Mouse (Mus musculus) liver, postnatal 0 days (tissue): Measurements from ENCODE around the gene Fem1b. TPM values are rescaled to one million over a fixed set of nuclear protein-coding genes. Genes with fewer than 3 reads are reported as not detected.

Experiments
- ATAC-seq: fragments of 200-750 bp; cut with Nextera tagmentation; 2 replicates; pipeline ENCODE4 v1.8.0; 2017; ENCODE audit warnings: mild to moderate bottlenecking, moderate library complexity
- DNase-seq: peaks from one replicate; pipeline ENCODE4 v3.0.0-alpha.2; 2016
- H3K27ac ChIP-seq: fragments of 300-500 bp; sonication (generic); 2 replicates; pipeline ENCODE4 v1.5.1; 2014; ENCODE audit warnings: antibody characterized with exemption, moderate library complexity, mild to moderate bottlenecking, low read depth
- H3K27me3 ChIP-seq: fragments of 300-500 bp; sonication (generic); 2 replicates; pipeline ENCODE4 v1.6.1; 2014; ENCODE audit warnings: low read length, control low read depth, mixed read lengths; ENCODE audit not compliant: insufficient read depth
- H3K36me3 ChIP-seq: fragments of 300-500 bp; sonication (generic); replicated peaks from 2 replicates; pipeline ENCODE4 v1.6.1; 2014; ENCODE audit warnings: mild to moderate bottlenecking, control low read depth, low read length, moderate library complexity, mixed read lengths; ENCODE audit not compliant: insufficient read depth
- H3K4me1 ChIP-seq: fragments of 300-500 bp; sonication (generic); 2 replicates; pipeline ENCODE4 v1.6.1; 2014; ENCODE audit warnings: antibody characterized with exemption, mild to moderate bottlenecking, control low read depth; ENCODE audit not compliant: insufficient read depth
- H3K4me2 ChIP-seq: fragments of 300-500 bp; sonication (generic); 2 replicates; pipeline ENCODE4 v1.6.1; 2014; ENCODE audit warnings: low read depth, mild to moderate bottlenecking, low read length, moderate library complexity, mixed read lengths
- H3K4me3 ChIP-seq: fragments of 300-500 bp; sonication (generic); 2 replicates; pipeline ENCODE4 v1.5.1; 2014; ENCODE audit warnings: low read depth, low read length
- H3K9ac ChIP-seq: fragments of 300-500 bp; sonication (generic); replicated peaks from 2 replicates; pipeline ENCODE4 v1.6.1; 2014; ENCODE audit warnings: mild to moderate bottlenecking, moderate library complexity
- H3K9me3 ChIP-seq: fragments of 300-500 bp; sonication (generic); 2 replicates; pipeline ENCODE4 v1.6.1; 2016; ENCODE audit warnings: mild to moderate bottlenecking, control low read depth, low read length, mixed read lengths
- CTCF ChIP-seq: sonication (generic); IDR thresholded peaks from 2 replicates; pipeline ENCODE4 v1.5.1; 2016; ENCODE audit warnings: antibody characterized with exemption, low read depth
- EP300 ChIP-seq: IDR thresholded peaks from 2 replicates; pipeline ENCODE4 v1.6.1; 2016; ENCODE audit warnings: antibody characterized with exemption, low read depth, mild to moderate bottlenecking
- WGBS: fragments of 180-500 bp; shearing (Covaris S2); extraction: QIAGEN DNeasy Blood & Tissue Kit; methylation state at CpG from one replicate; pipeline ENCODE4 v1.1.7; 2014; ENCODE audit not compliant: insufficient replicate concordance; 5-methylcytosine and 5-hydroxymethylcytosine counted together
- polyA plus RNA-seq: library from polyadenylated mRNA; unstranded; fragments of >200 nt; fragmentation: Nextera tagmentation; extraction: Ambion mirVana; gene quantifications from 2 replicates; pipeline ENCODE4 v1.2.1, GENCODE M21; 2015

Fem1b gene
- polyA plus RNA-seq, 1 experiment from 2014 or later: 3.8 TPM

GRCm38 (mm10) chr9:62839172-62839770, 27.5 kb upstream of the Fem1b start:
- DNase-seq (peak; percentile 58), ATAC-seq (peak; percentile 54)
- Histone ChIP-seq H3K9me3 (no peaks in the 10 kb centered on the region), H3K9ac (peak overlapping the region; percentile 84), H3K27ac (peak overlapping the region; percentile 87), H3K4me1 (peaks cover 33% of the 10 kb centered on the region), H3K4me3 (peak overlapping the region; percentile 70), H3K4me2 (peak overlapping the region; percentile 91), H3K27me3 (no peaks in the 10 kb centered on the region), H3K36me3 (no peaks in the 10 kb centered on the region)
- TF ChIP-seq CTCF: no peak
- no peak for TF ChIP-seq EP300
- 7% methylated on average over 14 of the region's 14 CpGs for WGBS

- TF ChIP-seq CTCF (no peak), EP300 (no peak)
- ATAC-seq (peak; percentile 84), DNase-seq (peak; percentile 83)
- Histone ChIP-seq H3K9me3 (no peaks in the 10 kb centered on the region), H3K27ac (peak within 1 kb of the TSS; percentile 87), H3K4me1 (peaks cover 33% of the 10 kb centered on the region), H3K9ac (peak within 1 kb of the TSS; percentile 84), H3K4me2 (peak within 1 kb of the TSS; percentile 91), H3K27me3 (no peaks in the 10 kb centered on the region), H3K4me3 (peak within 1 kb of the TSS; percentile 70), H3K36me3 (no peaks in the 10 kb centered on the region)
- 2% methylated on average over 36 of the region's 48 CpGs for WGBS
Measured at GRCm38 (mm10) chr9:62838506-62839171, 26.9 kb upstream of the Fem1b start, which contains the start of gene Cln6. TSS of gene Cln6 (plus strand) at chr9:62838785.

GRCm38 (mm10) chr9:62838146-62838505, 26.4 kb upstream of the Fem1b start:
- ATAC-seq: no peak
- H3K4me1 ChIP-seq: peaks cover 33% of the 10 kb centered on the region
- 9% methylated on average over 8 of the region's 8 CpGs for WGBS
- TF ChIP-seq EP300 (no peak), CTCF (no peak)
- peak overlapping the region; percentile 91 for H3K4me2 ChIP-seq
- H3K9ac ChIP-seq: peak overlapping the region; percentile 41
- H3K36me3 ChIP-seq: no peaks in the 10 kb centered on the region
- no peaks in the 10 kb centered on the region for H3K9me3 ChIP-seq
- no peak for DNase-seq
- peak overlapping the region; percentile 70 for H3K4me3 ChIP-seq
- peak overlapping the region; percentile 87 for H3K27ac ChIP-seq
- no peaks in the 10 kb centered on the region for H3K27me3 ChIP-seq

- peak overlapping the region; percentile 70 for H3K4me3 ChIP-seq
- no peak for ATAC-seq
- no peak for TF ChIP-seq EP300
- TF ChIP-seq CTCF: no peak
- H3K9me3 ChIP-seq: no peaks in the 10 kb centered on the region
- peaks cover 33% of the 10 kb centered on the region for H3K4me1 ChIP-seq
- H3K27ac ChIP-seq: peak overlapping the region; percentile 87
- H3K4me2 ChIP-seq: peak overlapping the region; percentile 91
- no peak overlapping the region for H3K9ac ChIP-seq
- WGBS: 48% methylated on average over 3 of the region's 3 CpGs
- DNase-seq: no peak
- H3K27me3 ChIP-seq: no peaks in the 10 kb centered on the region
- no peaks in the 10 kb centered on the region for H3K36me3 ChIP-seq
Measured at GRCm38 (mm10) chr9:62837611-62838010, 25.9 kb upstream of the Fem1b start.

- Histone ChIP-seq H3K4me3 (no peak overlapping the region), H3K4me2 (no peak overlapping the region), H3K9ac (no peak overlapping the region), H3K27me3 (no peaks in the 10 kb centered on the region), H3K27ac (peak overlapping the region; percentile 44; the same call in 1 of the 2 replicates), H3K36me3 (no peaks in the 10 kb centered on the region), H3K9me3 (no peaks in the 10 kb centered on the region), H3K4me1 (peaks cover 33% of the 10 kb centered on the region)
- no peak for DNase-seq
- 43% methylated on average over 4 of the region's 4 CpGs for WGBS
- peak; percentile 8; the same call in 1 of the 2 replicates for ATAC-seq
- TF ChIP-seq EP300: peak; percentile 55; the same call in 1 of the 2 replicates
- TF ChIP-seq CTCF: no peak
Measured at GRCm38 (mm10) chr9:62835705-62836446, 24.1 kb upstream of the Fem1b start.

GRCm38 (mm10) chr9:62834906-62835305, 23.2 kb upstream of the Fem1b start:
- peaks cover 28% of the 10 kb centered on the region for H3K4me1 ChIP-seq
- ATAC-seq (no peak), DNase-seq (no peak)
- no peaks in the 10 kb centered on the region for H3K27me3 ChIP-seq
- H3K27ac ChIP-seq: 0 out of 2 replicates have a peak overlapping the region, but pooled peaks have one; percentile 44
- 48% methylated on average over 5 of the region's 5 CpGs for WGBS
- H3K4me2 ChIP-seq: no peak overlapping the region
- H3K9me3 ChIP-seq: no peaks in the 10 kb centered on the region
- H3K36me3 ChIP-seq: no peaks in the 10 kb centered on the region
- no peak for TF ChIP-seq EP300
- no peak for TF ChIP-seq CTCF
- no peak overlapping the region for H3K9ac ChIP-seq
- no peak overlapping the region for H3K4me3 ChIP-seq
